Mouse (Mus musculus) heart, adult 10 weeks (tissue): ENCODE results near the gene Hcrtr1. TPM values are rescaled to one million over a fixed set of nuclear protein-coding genes. Genes with fewer than 3 reads are reported as not detected.

ENCODE experiments used
- polyA plus RNA-seq: library from polyadenylated mRNA; stranded (reverse); fragments of 350-450 nt; fragmentation: Illumina TruSeq; extraction: RNeasy Lipid Tissue Mini Kit (QIAGEN cat#74804); gene quantifications from one replicate; pipeline ENCODE4 v1.2.3, GENCODE M21; 2014; ENCODE audit warnings: low read depth, low replicate concordance

The Hcrtr1 gene
- polyA plus RNA-seq = not detected

DNA sequence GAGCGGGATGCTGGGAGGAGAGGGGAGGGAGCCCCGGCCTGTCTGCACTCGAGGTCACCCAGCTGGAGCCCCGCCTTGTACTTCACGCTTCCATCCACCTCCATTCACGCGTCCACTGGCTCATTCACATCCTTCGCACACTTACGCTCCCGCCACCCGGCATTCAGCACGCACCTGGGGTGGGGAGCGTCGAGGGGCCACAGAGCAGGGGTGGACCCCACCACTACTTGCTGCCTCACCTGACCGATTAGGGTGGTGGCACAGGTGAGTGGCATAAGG lies at the start of gene Hcrtr1:
Hcrtr1 (minus strand) TSS at position 146 of the 279 bp plus-strand sequence.

DNA sequence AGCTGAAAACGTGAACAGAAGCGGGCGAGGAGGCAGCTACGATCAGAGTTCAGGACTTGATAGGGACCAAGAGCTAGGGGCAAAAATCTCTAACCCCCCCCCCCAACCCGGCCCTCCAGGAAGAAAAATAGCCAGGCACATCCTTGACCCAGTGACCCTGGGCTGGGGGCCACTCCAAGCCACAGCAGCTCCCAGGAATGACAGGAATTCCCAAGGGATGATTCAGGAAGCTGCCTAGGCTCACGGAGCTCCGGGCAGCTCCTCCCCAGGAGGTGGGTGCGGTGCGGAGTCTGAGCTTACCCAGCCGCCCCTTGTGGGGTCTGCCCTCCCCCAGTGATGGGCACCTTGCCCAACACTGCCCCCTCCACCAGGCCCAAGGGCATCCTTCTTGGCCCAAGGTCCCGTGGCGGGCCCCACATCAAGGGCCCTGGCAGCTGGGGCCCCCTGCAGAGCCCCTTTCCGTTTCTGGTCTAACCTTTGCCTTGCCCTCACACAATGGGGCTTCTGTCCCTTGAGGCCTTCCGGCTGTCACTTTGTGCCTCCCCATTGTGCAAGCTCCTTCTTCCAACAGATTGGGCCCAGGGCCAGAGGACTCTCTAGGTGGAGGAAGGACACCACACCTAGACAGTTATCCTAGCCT lies 36.0 kb upstream of the Hcrtr1 start, which contains the start of gene Tinagl1:
Tinagl1 (minus strand) TSS at position 51 of the 640 bp plus-strand sequence.

DNA sequence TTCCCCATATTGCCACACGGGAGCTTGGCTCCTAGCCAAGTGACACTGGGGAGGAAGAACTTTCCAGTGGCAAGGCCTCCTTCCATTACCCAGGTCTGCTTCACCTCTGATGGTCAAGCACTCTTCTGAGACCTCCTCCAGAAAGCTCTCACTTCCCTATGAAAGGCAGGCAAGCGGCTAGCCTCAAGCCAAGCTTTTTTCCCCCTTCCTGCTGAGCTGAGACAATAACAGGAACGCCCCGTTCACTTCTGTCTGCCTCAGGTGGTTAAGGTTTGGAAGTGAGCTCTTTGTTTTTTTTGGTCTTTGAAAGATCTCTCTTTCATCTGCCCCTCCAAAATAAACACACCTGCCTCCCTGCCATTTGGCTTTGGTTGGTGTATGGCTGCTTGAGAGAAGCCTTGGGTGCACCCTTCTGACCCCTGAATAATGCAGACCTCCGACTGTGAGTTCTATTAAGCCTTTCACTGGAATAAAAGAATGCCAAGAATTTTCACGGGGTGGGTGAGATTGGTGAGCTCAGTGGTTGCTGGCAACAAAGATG lies 37.0 kb downstream of the Hcrtr1 start, which contains the start of gene Pef1:
Pef1 (plus strand) TSS at position 448 of the 541 bp plus-strand sequence.

Other genes starting within 250 kb of the Hcrtr1 start
- gene Spocd1, start 210.1 kb downstream of the Hcrtr1 start, polyA plus RNA-seq = not detected
- 2.2 TPM for gene Adgrb2, start 154.5 kb downstream of the Hcrtr1 start, polyA plus RNA-seq
- gene Col16a1, start 91.5 kb downstream of the Hcrtr1 start, polyA plus RNA-seq = 8.6 TPM
- gene Pef1, start 36.8 kb downstream of the Hcrtr1 start, polyA plus RNA-seq = 43.6 TPM
- gene Tinagl1, start 35.8 kb upstream of the Hcrtr1 start, polyA plus RNA-seq = 58.4 TPM
- not detected for gene Gm853, start 83.0 kb upstream of the Hcrtr1 start, polyA plus RNA-seq
- gene Serinc2, start 139.8 kb upstream of the Hcrtr1 start, polyA plus RNA-seq = 0.71 TPM
- gene Fabp3, start 169.2 kb upstream of the Hcrtr1 start, polyA plus RNA-seq = 8,072 TPM
- gene Gm10570, start 169.3 kb upstream of the Hcrtr1 start, polyA plus RNA-seq = 1.2 TPM
- gene Zcchc17, start 220.6 kb upstream of the Hcrtr1 start, polyA plus RNA-seq = 27.8 TPM
- 19.6 TPM for gene Snrnp40, start 220.8 kb upstream of the Hcrtr1 start, polyA plus RNA-seq